Mouse (Mus musculus): ENCODE results near the gene Zfp770. TPM values are rescaled to one million over a fixed set of nuclear protein-coding genes. Genes with fewer than 3 reads are reported as not detected.
A peak's percentile ranks its signal among the peaks of the same experiment; 100 is the strongest.

Gene Zfp770
- polyA plus RNA-seq, 1 experiment from 2014 or later, result 1.8 TPM

DNA sequence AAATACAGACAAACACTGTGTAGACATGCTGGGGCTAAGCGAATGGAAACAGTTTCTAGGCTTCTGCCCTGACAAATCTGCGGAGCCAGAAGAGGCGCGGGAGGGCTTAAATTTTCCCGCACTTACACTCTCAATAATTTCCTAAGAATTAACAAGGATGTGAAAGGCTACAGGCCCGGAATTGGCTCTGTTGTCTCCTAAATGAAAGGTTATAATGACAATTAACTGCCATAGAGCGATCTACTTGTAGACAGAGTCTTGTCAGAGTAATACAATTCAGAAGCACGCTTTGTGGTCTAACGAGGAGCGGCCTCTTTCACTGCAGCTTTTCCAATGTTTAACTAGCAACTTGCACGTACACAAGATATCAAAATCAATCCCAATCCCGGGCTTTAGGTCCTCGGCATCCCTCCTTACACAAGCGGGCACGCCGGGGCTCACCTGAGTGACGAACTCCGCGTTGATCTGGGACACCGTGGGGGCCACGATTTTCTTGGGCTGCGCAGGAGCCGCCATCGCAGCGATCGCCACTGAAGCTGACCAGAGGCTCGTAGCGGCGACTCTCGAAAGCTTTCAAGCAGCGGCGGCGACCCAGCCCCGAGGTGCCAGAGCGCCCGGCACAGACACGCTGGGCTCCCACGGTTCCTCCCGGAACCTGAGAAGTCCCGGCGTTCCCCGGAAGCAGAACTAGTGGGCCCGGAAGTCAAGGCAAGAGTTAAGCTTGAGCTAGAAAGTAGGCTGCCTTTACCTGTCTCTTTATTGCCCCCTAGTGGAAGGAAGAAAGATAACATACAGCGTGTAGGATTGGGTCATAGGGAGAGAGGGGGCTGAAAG is 26.4 kb downstream of the Zfp770 start:
- peak; percentile 88 for ATAC-seq
- Histone ChIP-seq H3K4me1 (peaks cover 22% of the 10 kb centered on the region), H3K4me3 (peak overlapping the region; percentile 88), H3K9me3 (replicated peaks) (no peaks in the 10 kb centered on the region), H3K27ac (peak overlapping the region; percentile 43), H3K9ac (peak overlapping the region; percentile 84), H3K27me3 (replicated peaks) (no peaks in the 10 kb centered on the region), H3K4me2 (peak overlapping the region; percentile 83), H3K36me3 (peaks cover 22% of the 10 kb centered on the region)
- WGBS (ENCODE audit: insufficient replicate concordance), result under 1% methylated on average over 44 of the region's 44 CpGs

DNA sequence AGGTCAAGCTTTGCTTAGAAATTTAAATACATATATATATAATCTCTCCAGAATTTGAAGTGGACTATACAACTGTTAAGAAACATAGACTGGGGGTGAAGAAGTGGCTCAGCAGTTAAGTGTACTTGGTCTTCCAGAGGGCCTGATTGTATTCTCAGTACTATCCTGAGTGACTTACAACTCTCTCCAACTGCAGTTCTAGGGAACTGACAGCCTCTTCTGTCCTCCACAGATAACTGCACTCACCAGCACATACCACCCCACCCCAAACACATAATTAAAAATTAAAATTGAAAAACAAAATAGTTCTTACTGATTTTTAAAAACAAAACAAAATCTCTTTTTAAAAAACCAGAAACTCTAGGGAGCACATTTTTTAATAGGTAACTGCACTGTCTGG is 28.0 kb downstream of the Zfp770 start:
- no peaks in the 10 kb centered on the region for H3K27me3 ChIP-seq (replicated peaks)
- peak overlapping the region; percentile 84 for H3K9ac ChIP-seq
- no peaks in the 10 kb centered on the region for H3K9me3 ChIP-seq (replicated peaks)
- peak overlapping the region; percentile 88 for H3K4me3 ChIP-seq
- peaks cover 29% of the 10 kb centered on the region for H3K36me3 ChIP-seq
- H3K27ac ChIP-seq, result peak overlapping the region; percentile 57; the same call in 1 of the 2 replicates
- ATAC-seq, result peak; percentile 82
- H3K4me2 ChIP-seq, result peak overlapping the region; percentile 83
- peaks cover 22% of the 10 kb centered on the region for H3K4me1 ChIP-seq

DNA sequence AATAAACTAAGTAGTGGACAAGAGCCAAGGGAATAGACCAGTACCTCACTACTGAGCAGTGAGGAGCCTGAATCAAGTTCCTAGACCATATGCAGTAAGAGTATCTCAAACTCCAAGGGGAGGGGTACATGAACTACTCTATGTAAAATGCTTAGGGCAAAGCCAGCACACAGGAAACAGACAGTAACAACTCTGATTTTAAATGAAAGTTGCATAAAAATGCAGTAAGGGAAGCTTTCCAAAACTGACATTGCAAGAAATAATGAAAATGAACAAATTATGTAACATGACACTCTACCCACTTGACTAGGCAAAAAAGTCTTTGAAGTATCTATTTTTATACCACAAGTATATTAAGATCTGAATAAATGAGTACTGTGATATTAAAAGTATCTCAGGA is 33.4 kb downstream of the Zfp770 start:
- Histone ChIP-seq H3K9me3 (replicated peaks) (no peaks in the 10 kb centered on the region), H3K4me1 (peaks cover 6% of the 10 kb centered on the region; the same call in 1 of the 2 replicates), H3K4me2 (no peak overlapping the region), H3K36me3 (peaks cover 80% of the 10 kb centered on the region), H3K27ac (no peak overlapping the region), H3K27me3 (replicated peaks) (no peaks in the 10 kb centered on the region), H3K4me3 (no peak overlapping the region), H3K9ac (no peak overlapping the region)
- no peak for ATAC-seq

DNA sequence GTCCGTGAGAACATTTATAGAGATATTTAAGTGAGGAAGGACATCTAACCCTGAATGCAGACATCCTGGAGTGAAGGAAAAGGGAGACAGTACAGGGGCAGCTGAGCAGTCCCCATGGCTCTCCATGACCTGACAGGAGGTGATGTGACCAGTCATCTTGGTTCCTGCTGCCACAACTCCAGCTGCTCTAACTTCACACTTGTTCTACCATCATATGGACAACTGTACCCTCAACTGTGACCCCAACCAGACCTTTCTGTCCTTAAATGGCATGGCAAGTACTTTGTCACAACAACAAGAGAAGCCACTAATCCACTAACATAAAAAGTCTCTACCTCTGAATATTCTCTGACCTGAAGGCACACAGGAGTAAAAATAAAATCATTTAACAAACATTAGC is 39.3 kb downstream of the Zfp770 start:
- ATAC-seq, result no peak
- peaks cover 19% of the 10 kb centered on the region for H3K4me1 ChIP-seq
- H3K9ac ChIP-seq, result no peak overlapping the region
- no peak overlapping the region for H3K4me3 ChIP-seq
- H3K27me3 ChIP-seq (replicated peaks), result no peaks in the 10 kb centered on the region
- H3K9me3 ChIP-seq (replicated peaks), result no peaks in the 10 kb centered on the region
- H3K36me3 ChIP-seq, result peaks cover 89% of the 10 kb centered on the region
- no peak overlapping the region for H3K4me2 ChIP-seq
- H3K27ac ChIP-seq, result no peak overlapping the region
- 95% methylated on average over 1 of the region's 1 CpGs for WGBS (ENCODE audit: insufficient replicate concordance)

DNA sequence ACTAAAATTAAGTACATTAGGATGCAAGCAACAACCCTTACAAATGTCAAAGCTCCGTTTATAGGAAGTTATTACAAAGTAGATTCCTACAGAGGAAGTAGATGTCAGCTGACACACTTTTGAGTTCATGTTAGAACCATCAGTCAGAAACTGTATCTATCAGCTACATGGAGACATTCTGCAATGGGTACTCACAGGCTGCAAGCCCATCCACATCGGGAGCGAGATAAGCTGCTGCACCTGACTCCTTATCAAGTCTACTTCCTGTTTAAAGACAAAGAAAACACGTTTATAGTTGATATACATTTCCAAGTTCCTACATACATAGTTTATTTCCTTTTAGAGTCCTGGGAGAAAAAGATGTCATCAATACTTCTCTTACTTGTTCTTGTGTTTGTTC is 43.9 kb downstream of the Zfp770 start:
- Histone ChIP-seq H3K4me1 (peaks cover 29% of the 10 kb centered on the region), H3K9me3 (replicated peaks) (no peaks in the 10 kb centered on the region), H3K4me3 (no peak overlapping the region), H3K27me3 (replicated peaks) (no peaks in the 10 kb centered on the region), H3K36me3 (peaks cover 84% of the 10 kb centered on the region), H3K9ac (no peak overlapping the region), H3K27ac (peak overlapping the region; percentile 73), H3K4me2 (no peak overlapping the region)
- WGBS (ENCODE audit: insufficient replicate concordance), result 23% methylated on average over 4 of the region's 4 CpGs
- peak; percentile 67 for ATAC-seq

DNA sequence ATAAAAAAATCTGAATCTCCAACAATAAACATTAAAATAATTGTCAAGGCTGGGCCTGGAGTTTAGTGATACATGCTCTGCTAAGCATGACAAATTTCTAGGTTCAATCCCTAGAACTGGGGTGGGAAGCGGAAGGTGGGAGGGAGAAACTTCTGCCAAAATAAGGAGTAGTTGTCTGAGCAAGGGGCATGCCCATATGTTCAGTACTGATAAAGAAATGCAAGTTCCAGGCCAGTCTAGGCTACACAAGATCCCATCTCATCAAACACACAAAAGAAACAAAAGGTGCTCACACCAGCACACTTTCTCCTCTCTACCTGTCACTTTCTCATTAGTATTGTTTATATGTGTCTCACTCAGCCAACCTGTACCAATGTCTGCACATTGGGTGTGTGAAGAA is 44.6 kb downstream of the Zfp770 start:
- peak; percentile 91 for ATAC-seq
- peaks cover 86% of the 10 kb centered on the region for H3K36me3 ChIP-seq

DNA sequence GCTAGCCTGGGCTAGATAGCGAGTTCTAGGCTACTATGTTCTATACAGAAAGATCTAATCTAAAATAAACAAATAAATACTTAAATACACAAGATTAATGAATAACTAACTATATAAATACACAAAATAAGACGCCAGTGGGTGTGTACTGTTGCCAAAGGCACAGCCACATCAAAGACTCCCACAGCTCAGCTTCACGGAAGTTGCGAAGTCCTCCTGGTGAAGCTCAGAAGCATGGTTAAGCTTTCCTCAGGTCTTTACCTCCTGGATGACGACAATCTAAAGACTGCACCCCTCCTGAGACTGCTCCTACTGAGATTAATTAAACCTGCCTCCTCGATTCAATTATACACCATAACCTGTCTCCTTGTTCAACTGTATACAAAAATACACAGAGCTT is 48.0 kb downstream of the Zfp770 start:
- Histone ChIP-seq H3K4me1 (peaks cover 20% of the 10 kb centered on the region), H3K4me3 (no peak overlapping the region), H3K27me3 (replicated peaks) (no peaks in the 10 kb centered on the region), H3K36me3 (peaks cover 90% of the 10 kb centered on the region), H3K27ac (no peak overlapping the region), H3K4me2 (no peak overlapping the region), H3K9ac (no peak overlapping the region), H3K9me3 (replicated peaks) (no peaks in the 10 kb centered on the region)
- no peak for ATAC-seq
- WGBS (ENCODE audit: insufficient replicate concordance), result 85% methylated on average over 6 of the region's 6 CpGs

More for the DNA sequence above, 44.6 kb downstream of the Zfp770 start:
- WGBS (ENCODE audit: insufficient replicate concordance), result 41% methylated on average over 1 of the region's 1 CpGs
- Histone ChIP-seq H3K9ac (no peak overlapping the region), H3K27me3 (replicated peaks) (no peaks in the 10 kb centered on the region), H3K4me3 (no peak overlapping the region), H3K9me3 (replicated peaks) (no peaks in the 10 kb centered on the region), H3K4me2 (peak overlapping the region; percentile 22; the same call in 1 of the 2 replicates), H3K4me1 (peaks cover 29% of the 10 kb centered on the region), H3K27ac (peak overlapping the region; percentile 73)

DNA sequence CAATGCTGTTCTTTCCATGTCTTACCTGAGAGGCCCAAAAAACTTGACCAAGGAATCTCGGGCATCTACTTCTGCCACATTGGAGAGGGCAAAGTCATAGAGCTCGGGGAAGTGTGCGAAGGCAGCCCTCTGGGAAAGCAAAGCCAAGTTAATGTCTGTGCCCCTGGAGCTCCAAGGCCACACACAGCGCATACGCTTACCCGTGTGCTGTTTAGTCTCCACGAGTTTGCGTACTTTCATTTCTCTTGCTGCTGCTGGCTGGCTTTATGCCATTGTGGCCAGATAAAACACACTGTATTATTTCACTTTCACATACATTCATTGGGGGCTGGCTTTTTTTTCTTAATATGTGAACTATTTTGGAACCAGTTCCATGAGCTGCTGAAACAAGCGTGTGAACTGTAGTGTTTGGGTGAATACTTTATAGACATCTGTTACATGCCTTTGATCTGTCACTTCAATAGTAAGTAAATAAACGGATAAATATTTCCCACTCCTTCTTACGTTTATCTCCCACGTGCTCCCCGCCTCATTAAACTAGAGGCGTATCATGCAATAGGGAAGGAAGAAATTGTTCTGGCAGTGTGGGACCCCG is 54.3 kb downstream of the Zfp770 start:
- Histone ChIP-seq H3K9me3 (replicated peaks) (0 out of 2 replicates have a peak, but pooled peaks cover 5% of the 10 kb centered on the region), H3K4me3 (no peak overlapping the region), H3K27me3 (replicated peaks) (no peaks in the 10 kb centered on the region), H3K4me1 (no peaks in the 10 kb centered on the region), H3K27ac (no peak overlapping the region), H3K4me2 (no peak overlapping the region), H3K9ac (no peak overlapping the region), H3K36me3 (peaks cover 93% of the 10 kb centered on the region)
- ATAC-seq, result no peak
- 88% methylated on average over 15 of the region's 15 CpGs for WGBS (ENCODE audit: insufficient replicate concordance)

DNA sequence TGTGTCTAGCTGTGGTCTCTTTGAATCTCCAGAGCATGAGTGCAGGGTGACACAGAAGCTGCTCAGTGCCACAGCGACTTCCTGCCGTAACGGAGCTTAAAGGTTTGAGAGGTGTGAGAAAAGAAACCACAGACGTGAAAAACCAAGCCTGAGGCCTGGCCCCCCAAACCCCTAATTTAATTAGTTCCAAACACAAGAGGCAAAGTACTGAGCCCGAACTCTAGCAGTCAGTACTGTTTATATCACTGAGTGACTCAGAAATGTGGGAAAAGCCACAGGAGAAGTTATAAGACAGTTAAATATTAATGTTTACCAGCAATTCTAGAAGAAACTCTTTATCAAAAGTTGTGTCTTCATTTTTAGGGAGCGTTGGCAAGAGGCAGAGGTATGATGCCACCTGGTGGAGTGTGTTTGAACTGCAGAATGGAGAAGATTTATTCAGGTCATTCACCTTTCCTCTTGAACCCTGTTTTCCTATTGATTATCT is 55.9 kb downstream of the Zfp770 start:
- H3K9me3 ChIP-seq (replicated peaks), result 0 out of 2 replicates have a peak, but pooled peaks cover 5% of the 10 kb centered on the region
- no peak overlapping the region for H3K4me2 ChIP-seq
- ATAC-seq, result no peak
- no peak overlapping the region for H3K9ac ChIP-seq
- WGBS (ENCODE audit: insufficient replicate concordance), result 75% methylated on average over 6 of the region's 6 CpGs
- H3K36me3 ChIP-seq, result peaks cover 94% of the 10 kb centered on the region
- H3K4me3 ChIP-seq, result no peak overlapping the region
- no peaks in the 10 kb centered on the region for H3K4me1 ChIP-seq
- H3K27ac ChIP-seq, result no peak overlapping the region
- no peaks in the 10 kb centered on the region for H3K27me3 ChIP-seq (replicated peaks)

DNA sequence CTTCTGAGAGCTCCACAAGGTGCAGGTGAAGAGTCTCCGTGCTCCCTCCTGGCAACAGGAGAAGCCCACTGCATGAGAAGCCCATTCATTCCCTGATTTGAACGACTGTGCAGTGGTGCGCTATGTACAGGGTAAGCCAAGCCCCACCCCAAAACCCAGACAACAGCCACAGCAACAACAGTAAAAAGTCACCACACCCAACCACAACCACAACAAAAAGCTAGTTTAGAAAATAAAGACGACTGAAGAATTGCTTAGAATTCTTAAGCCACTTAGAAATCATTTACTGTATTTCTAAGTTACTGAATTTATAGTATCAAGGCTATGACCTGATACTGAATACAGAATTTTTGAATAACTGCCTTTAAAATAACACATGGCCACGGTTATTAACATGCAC is 56.4 kb downstream of the Zfp770 start:
- no peaks in the 10 kb centered on the region for H3K27me3 ChIP-seq (replicated peaks)
- H3K4me3 ChIP-seq, result no peak overlapping the region
- 85% methylated on average over 5 of the region's 5 CpGs for WGBS (ENCODE audit: insufficient replicate concordance)
- H3K4me1 ChIP-seq, result no peaks in the 10 kb centered on the region
- peaks cover 94% of the 10 kb centered on the region for H3K36me3 ChIP-seq
- no peak overlapping the region for H3K4me2 ChIP-seq
- H3K27ac ChIP-seq, result no peak overlapping the region
- no peak overlapping the region for H3K9ac ChIP-seq
- H3K9me3 ChIP-seq (replicated peaks), result 0 out of 2 replicates have a peak, but pooled peaks cover 5% of the 10 kb centered on the region
- no peak for ATAC-seq

DNA sequence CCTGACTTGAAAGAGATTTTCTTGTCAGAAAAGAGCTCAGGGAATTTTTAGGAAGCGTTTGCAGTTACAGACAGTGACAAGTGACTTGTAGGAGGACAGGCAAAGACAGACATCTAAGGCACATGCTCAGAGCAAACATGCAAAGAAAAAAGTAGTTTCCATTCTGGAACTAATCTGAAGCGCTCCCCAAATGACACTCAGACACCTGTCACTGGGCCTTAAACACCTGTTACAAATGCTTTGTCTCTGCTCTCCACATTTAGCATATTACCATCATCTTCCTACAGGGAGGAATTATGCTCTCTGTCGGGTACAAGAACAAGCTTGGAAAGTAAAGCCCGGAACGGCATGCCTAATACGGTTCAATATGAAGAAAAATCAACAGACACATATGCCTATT is 57.4 kb downstream of the Zfp770 start:
- Histone ChIP-seq H3K4me1 (no peaks in the 10 kb centered on the region), H3K9ac (no peak overlapping the region), H3K4me2 (no peak overlapping the region), H3K9me3 (replicated peaks) (0 out of 2 replicates have a peak, but pooled peaks cover 5% of the 10 kb centered on the region), H3K27me3 (replicated peaks) (no peaks in the 10 kb centered on the region), H3K4me3 (no peak overlapping the region), H3K36me3 (peaks cover 93% of the 10 kb centered on the region), H3K27ac (no peak overlapping the region)
- no peak for ATAC-seq
- 91% methylated on average over 6 of the region's 6 CpGs for WGBS (ENCODE audit: insufficient replicate concordance)

Data from liver, embryonic 12.5 days (tissue).